Mouse (Mus musculus) kidney, postnatal 0 days (tissue): Measurements from ENCODE around the gene Nrm. TPM values are rescaled to one million over a fixed set of nuclear protein-coding genes. Genes with fewer than 3 reads are reported as not detected.

ENCODE experiments used
- ATAC-seq: fragments of 200-750 bp; cut with Nextera tagmentation; replicated peaks from 2 replicates; pipeline ENCODE4 v1.8.0; 2017; ENCODE audit warnings: low read depth, moderate number of reproducible peaks, moderate TSS enrichment, moderate library complexity; ENCODE audit not compliant: low FRiP score
- DNase-seq: peaks from one replicate; pipeline ENCODE4 v3.0.0-alpha.2; 2016; ENCODE audit warnings: low spot score
- H3K27ac ChIP-seq: fragments of 300-500 bp; sonication (generic); 2 replicates; pipeline ENCODE4 v1.5.1; 2014; ENCODE audit warnings: mild to moderate bottlenecking
- H3K27me3 ChIP-seq: fragments of 300-500 bp; sonication (generic); 2 replicates; pipeline ENCODE4 v1.6.1; 2014; ENCODE audit warnings: low read length, mixed read lengths; ENCODE audit not compliant: insufficient read depth
- H3K36me3 ChIP-seq: fragments of 300-500 bp; sonication (generic); 2 replicates; pipeline ENCODE4 v1.6.1; 2014; ENCODE audit warnings: low read length, mixed read lengths; ENCODE audit not compliant: insufficient read depth
- H3K4me1 ChIP-seq: fragments of 300-500 bp; sonication (generic); replicated peaks from 2 replicates; pipeline ENCODE4 v1.6.1; 2014; ENCODE audit warnings: antibody characterized with exemption, low read length, mixed read lengths; ENCODE audit not compliant: insufficient read depth
- H3K4me2 ChIP-seq: fragments of 300-500 bp; sonication (generic); 2 replicates; pipeline ENCODE4 v1.6.1; 2014; ENCODE audit warnings: mild to moderate bottlenecking, low read length, moderate library complexity, mixed read lengths
- H3K4me3 ChIP-seq: fragments of 300-500 bp; sonication (generic); replicated peaks from 2 replicates; pipeline ENCODE4 v1.5.1; 2014; ENCODE audit warnings: low read depth, low read length
- H3K9ac ChIP-seq: fragments of 300-500 bp; sonication (generic); 2 replicates; pipeline ENCODE4 v1.6.1; 2014; ENCODE audit warnings: low read depth, low read length
- H3K9me3 ChIP-seq: fragments of 300-500 bp; sonication (generic); replicated peaks from 2 replicates; pipeline ENCODE4 v1.6.1; 2016; ENCODE audit warnings: low read length, inconsistent platforms, mixed read lengths
- CTCF ChIP-seq: IDR thresholded peaks from 2 replicates; pipeline ENCODE4 v1.5.1; 2016; ENCODE audit warnings: antibody characterized with exemption, low read depth, mild to moderate bottlenecking, moderate library complexity
- WGBS: fragments of 180-500 bp; shearing (Covaris S2); extraction: QIAGEN DNeasy Blood & Tissue Kit; methylation state at CpG from one replicate; pipeline ENCODE4 v1.1.7; 2014; 5-methylcytosine and 5-hydroxymethylcytosine counted together
- polyA plus RNA-seq: library from polyadenylated mRNA; unstranded; fragments of >200 nt; fragmentation: Nextera tagmentation; extraction: Ambion mirVana; gene quantifications from 2 replicates; pipeline ENCODE4 v1.2.1, GENCODE M21; 2015

Nrm gene
- polyA plus RNA-seq, 1 experiment from 2014 or later, result 36.9 TPM

DNA sequence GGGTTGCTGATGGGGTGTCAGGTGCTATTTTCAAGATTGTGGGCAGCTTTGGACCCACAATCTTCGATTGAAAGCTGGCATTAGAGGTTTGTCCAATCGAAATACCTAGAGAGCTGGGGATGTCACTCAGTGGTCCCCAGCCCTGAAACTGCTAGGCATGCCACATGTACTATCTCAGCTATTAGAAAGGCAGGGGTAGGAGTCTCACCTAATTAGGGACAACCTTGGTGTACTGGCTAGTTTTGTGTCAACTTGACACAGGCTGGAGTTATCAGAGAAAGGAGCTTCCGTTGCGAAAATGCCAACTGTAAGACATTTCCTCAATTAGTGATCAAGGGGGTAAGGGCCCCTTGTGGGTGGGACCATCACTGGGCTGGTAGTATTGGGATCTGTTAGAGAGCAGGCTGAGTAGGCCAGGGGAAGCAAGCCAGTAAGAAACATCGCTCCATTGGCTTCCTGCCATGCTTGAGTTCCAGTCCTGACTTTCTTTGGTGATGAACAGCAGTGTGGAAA is 27.8 kb upstream of the Nrm start:
- no peak overlapping the region for H3K9ac ChIP-seq
- ATAC-seq (no peak), DNase-seq (no peak)
- H3K4me1 ChIP-seq, result peaks cover 10% of the 10 kb centered on the region
- WGBS, result 29% methylated on average over 5 of the region's 5 CpGs
- no peak for TF ChIP-seq CTCF
- H3K27me3 ChIP-seq, result no peaks in the 10 kb centered on the region
- H3K9me3 ChIP-seq, result no peaks in the 10 kb centered on the region
- H3K36me3 ChIP-seq, result peaks cover 31% of the 10 kb centered on the region
- H3K4me2 ChIP-seq, result no peak overlapping the region
- H3K27ac ChIP-seq, result no peak overlapping the region
- H3K4me3 ChIP-seq, result no peak overlapping the region

- H3K4me2 ChIP-seq, result 0 out of 2 replicates have a peak overlapping the region, but pooled peaks have one; percentile 6
- H3K4me3 ChIP-seq, result no peak overlapping the region
- H3K9ac ChIP-seq, result no peak overlapping the region
- no peaks in the 10 kb centered on the region for H3K9me3 ChIP-seq
- no peak for DNase-seq
- no peak for ATAC-seq
- WGBS, result 56% methylated on average over 5 of the region's 5 CpGs
- no peaks in the 10 kb centered on the region for H3K27me3 ChIP-seq
- H3K27ac ChIP-seq, result no peak overlapping the region
- peaks cover 10% of the 10 kb centered on the region for H3K4me1 ChIP-seq
- TF ChIP-seq CTCF, result no peak
- peaks cover 31% of the 10 kb centered on the region for H3K36me3 ChIP-seq
These were observed 27.2 kb upstream of the Nrm start for GRCm38 (mm10) chr17:35833894-35834293.

- no peak overlapping the region for H3K27ac ChIP-seq
- 0 out of 2 replicates have a peak overlapping the region, but pooled peaks have one; percentile 1 for H3K9ac ChIP-seq
- 0 out of 2 replicates have a peak overlapping the region, but pooled peaks have one; percentile 76 for H3K4me3 ChIP-seq
- TF ChIP-seq CTCF, result peak; percentile 29; the same call in 1 of the 2 replicates
- H3K4me1 ChIP-seq, result peaks cover 13% of the 10 kb centered on the region
- H3K27me3 ChIP-seq, result no peaks in the 10 kb centered on the region
- no peaks in the 10 kb centered on the region for H3K9me3 ChIP-seq
- DNase-seq, result no peak
- peaks cover 31% of the 10 kb centered on the region for H3K36me3 ChIP-seq
- ATAC-seq, result no peak
- H3K4me2 ChIP-seq, result peak overlapping the region; percentile 83
- 57% methylated on average over 26 of the region's 26 CpGs for WGBS
These were observed 26.3 kb upstream of the Nrm start for GRCm38 (mm10) chr17:35834696-35835422.

- DNase-seq (no peak), ATAC-seq (no peak)
- peak overlapping the region; percentile 76 for H3K4me3 ChIP-seq
- no peaks in the 10 kb centered on the region for H3K27me3 ChIP-seq
- H3K4me2 ChIP-seq, result peak overlapping the region; percentile 83
- peaks cover 31% of the 10 kb centered on the region for H3K36me3 ChIP-seq
- peak overlapping the region; percentile 47; the same call in 1 of the 2 replicates for H3K27ac ChIP-seq
- H3K4me1 ChIP-seq, result peaks cover 13% of the 10 kb centered on the region
- TF ChIP-seq CTCF, result no peak
- peak overlapping the region; percentile 1; the same call in 1 of the 2 replicates for H3K9ac ChIP-seq
- H3K9me3 ChIP-seq, result no peaks in the 10 kb centered on the region
- WGBS, result 60% methylated on average over 26 of the region's 26 CpGs
These were observed 25.5 kb upstream of the Nrm start for GRCm38 (mm10) chr17:35835424-35836140.

DNA sequence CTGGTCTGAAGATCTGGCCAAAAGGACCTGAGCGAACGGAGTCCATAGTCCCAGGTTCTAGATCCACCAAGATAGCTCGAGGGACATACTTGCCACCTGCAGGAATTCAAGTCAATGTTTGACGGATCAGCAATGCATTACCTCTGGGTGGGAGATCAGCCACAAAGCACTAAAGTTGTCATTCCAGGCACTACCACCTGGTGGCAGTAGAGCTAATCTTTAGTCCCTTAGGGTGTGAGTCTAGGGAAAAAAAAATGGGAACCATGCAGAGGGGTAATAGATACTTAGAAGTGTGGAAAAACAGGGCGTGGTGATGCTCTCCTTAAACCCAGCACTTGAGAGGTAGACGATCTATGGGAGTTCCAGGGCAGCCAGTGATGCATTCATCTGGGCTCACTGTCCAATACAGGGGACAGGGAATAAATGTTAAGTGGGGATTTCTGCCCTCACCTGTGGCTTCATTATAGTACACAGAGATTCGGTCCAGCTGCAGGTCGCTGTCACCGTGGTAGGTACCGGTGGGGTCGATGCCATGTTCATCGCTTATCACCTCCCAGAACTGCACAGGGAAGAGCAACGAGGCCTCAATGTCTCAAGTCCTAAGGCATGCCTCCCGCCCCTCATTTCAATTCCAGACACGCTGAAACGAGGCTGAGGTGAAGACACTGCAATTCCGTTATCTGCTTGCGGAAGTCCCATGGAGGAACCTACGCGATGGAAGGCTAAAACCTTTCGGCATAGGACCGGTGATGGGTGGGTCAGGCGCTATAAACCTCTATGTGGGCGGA is 24.7 kb upstream of the Nrm start:
- Histone ChIP-seq H3K36me3 (peaks cover 31% of the 10 kb centered on the region), H3K27ac (peak overlapping the region; percentile 88), H3K4me3 (peak overlapping the region; percentile 76), H3K4me2 (peak overlapping the region; percentile 83), H3K9ac (peak overlapping the region; percentile 78), H3K27me3 (no peaks in the 10 kb centered on the region), H3K9me3 (no peaks in the 10 kb centered on the region), H3K4me1 (peaks cover 13% of the 10 kb centered on the region)
- 5% methylated on average over 24 of the region's 24 CpGs for WGBS
- TF ChIP-seq CTCF, result peak; percentile 94
- peak; percentile 9 for ATAC-seq
- peak; percentile 96 for DNase-seq
